Mouse (Mus musculus) layer of hippocampus, adult 9-11 months (tissue): ENCODE data around the gene Otogl.

Experiments used
- DNase-seq: peaks from one replicate; pipeline ENCODE4 v3.0.0; 2022

Otogl gene

GRCm38 (mm10) chr10:107912084-107912573, at the start of gene Otogl:
Otogl (minus strand) TSS chr10:107912134.
- DNase-seq = no peak

- DNase-seq = no peak
Observed at GRCm38 (mm10) chr10:107956588-107956987, 44.7 kb upstream of the Otogl start.

DNA sequence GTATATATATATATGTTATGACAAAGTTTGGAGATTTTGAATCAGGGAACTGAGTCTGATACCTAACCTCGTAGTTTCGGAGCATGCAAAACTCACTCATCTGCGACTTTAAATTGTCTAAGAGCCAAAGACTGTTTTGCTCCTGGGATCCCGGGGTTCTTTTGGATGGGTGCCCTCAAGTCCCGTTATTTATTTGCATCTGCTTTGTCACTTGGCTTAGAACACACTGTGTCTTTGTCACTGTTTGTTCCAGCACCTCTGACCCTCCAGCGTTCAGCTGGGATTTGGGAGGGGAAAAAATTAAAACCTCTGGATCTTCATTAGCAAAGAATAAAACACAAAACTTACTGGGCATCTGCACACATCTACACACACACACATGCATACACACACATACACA, 42.5 kb upstream of the Otogl start:
- no peak for DNase-seq

DNA sequence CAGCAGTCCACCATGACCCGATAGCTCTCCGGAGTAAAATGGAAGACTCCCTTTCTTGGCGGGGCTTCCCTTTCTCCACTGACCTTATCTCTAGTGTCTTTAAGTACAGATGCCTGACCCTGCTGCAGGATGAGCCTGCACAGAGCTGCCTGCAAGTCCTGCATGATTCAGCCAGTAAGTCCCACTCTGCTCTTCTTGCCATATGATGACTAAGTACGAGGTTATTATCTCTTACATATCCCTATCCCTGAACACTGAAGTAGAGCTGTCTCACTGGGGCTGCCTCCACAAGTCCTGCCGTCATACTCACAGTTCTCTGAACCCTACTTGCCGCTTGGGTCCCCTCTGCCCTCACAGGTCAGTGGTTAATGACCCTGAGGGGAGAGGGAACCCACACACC, 39.7 kb upstream of the Otogl start:
- DNase-seq = no peak

DNA sequence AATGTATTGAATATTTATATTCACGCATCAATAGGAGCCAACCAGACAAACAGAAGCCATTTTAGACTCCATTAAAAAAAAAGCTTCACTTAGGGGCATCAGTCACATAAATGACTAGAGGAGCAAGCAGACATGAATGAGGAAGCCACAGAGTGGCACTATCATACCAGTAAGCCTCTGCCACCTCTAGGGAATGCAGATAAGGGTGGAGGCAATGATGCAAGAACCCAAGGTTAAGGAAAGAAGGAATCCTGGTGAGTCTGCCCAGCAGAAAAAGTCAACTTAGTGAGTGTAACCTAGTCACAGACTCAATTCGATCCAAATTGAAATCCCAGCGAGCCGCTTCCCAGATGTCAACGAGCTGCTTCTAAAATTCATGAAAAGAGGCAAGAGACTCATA, 38.0 kb upstream of the Otogl start:
- DNase-seq = no peak

GRCm38 (mm10) chr10:107948647-107949046, 36.7 kb upstream of the Otogl start:
- DNase-seq = no peak

DNA sequence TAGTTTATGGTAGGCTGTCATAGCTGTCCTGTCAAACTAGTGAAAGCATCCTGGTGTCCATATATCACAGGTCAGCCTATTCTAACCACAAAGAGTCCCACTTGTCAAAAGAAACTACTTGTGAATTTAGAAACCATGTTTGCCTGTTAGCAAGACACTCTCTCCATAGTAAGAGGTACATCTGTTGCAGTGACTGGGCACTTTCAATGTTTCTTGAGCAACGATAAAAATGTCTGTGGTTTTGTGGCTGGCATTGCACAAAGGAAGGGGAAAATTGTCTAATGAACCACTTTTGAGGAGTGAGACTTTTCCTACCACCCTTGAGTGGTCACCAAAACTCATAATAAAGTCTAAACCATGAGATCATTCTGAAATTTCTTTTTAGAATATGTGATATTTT, 36.1 kb upstream of the Otogl start:
- DNase-seq = no peak

GRCm38 (mm10) chr10:107946348-107946747, 34.4 kb upstream of the Otogl start:
- DNase-seq = no peak

GRCm38 (mm10) chr10:107943859-107944258, 31.9 kb upstream of the Otogl start:
- DNase-seq = no peak

- DNase-seq = no peak
Observed at GRCm38 (mm10) chr10:107941188-107941900, 29.4 kb upstream of the Otogl start.

GRCm38 (mm10) chr10:107940302-107940701, 28.4 kb upstream of the Otogl start:
- DNase-seq = no peak

GRCm38 (mm10) chr10:107939821-107940220, 27.9 kb upstream of the Otogl start:
- DNase-seq = no peak

GRCm38 (mm10) chr10:107934055-107934454, 22.1 kb upstream of the Otogl start:
- no peak for DNase-seq

DNA sequence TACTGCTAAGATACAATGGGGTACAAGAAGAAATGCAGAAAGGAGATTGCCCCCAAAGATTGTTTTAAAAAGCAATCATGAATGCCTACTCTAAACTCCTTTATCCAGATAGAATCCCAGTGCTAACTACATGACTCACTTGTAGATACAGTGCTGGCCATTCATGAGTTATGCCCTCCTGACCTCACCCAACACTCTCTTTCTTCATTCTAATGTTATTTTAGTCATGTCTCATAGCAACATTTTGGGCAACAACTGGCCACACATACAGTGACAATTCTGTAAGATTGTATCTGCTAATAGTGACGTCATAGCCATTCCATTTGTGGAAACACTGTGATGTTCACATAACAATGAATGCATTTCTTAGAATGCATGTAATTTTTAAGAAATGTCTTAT, 21.6 kb upstream of the Otogl start:
- no peak for DNase-seq

DNA sequence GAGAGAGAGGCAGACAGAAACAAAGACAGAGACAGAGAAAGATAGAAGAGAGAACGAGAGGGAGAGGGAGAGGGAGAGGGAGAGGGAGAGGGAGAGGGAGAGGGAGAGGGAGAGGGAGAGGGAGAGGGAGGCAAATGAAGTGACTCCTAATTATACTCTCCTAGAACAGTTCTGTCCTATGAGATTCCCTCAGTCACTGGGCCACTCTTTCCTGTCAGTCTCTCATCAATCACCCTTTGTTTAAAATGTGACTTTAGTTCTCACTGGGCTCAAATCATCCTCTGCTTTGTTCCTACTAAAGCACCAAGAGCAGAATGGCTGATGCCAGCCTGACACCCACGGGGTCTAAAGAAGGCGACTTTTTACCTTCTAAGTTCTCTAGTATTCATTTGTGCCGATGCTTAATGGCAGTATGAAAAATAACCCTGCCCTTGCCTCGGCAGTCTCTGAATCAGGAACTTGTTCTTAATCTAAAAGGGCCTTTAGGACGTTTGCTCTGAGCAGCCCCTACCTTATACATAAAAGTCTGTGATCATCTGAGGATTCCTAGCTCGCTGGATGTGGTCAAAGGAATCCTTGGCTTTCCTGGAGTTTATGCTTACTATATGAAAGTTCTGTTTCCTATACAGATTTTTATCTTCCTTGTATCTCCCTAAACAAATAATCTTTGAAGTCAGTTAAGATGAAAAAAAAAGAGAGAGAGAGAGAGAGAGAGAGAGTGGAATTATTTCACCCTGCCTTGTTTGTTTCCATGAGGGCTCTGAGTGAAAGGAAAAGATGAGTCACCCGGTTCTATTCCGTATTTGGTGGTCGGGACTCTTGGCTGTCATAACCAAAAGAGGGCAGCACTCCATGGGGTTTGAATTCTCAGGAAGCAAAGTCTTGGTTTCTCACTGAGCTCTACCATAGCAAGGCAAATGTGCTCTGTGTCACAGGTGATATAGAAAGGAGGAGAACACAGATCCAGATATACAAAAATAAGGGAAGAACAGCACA, 20.2 kb upstream of the Otogl start:
- DNase-seq = peak; percentile 65

GRCm38 (mm10) chr10:107930471-107931021, 18.6 kb upstream of the Otogl start:
- no peak for DNase-seq

- no peak for DNase-seq
Observed at GRCm38 (mm10) chr10:107925306-107925705, 13.4 kb upstream of the Otogl start.

DNA sequence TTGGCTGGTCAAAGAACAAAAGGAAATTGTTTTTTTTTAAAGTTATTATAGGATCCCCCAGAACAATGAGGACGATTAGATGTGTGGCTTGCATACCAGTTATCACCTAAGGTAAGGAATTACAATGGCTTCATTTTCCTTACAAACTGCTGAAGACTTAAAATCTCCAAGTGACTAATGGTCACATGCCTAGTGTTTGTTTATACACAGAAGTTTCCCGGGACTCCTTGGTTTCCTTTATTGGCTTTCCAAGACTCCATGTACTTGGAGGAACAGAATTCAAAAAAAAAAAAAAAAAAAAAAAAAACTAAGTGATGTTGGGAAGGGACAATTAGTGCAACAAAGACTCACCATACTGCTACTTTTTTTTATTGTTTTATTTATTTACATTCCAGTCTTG, 11.9 kb upstream of the Otogl start:
- DNase-seq = no peak

- DNase-seq = peak; percentile 11
Observed at GRCm38 (mm10) chr10:107922750-107923149, 10.8 kb upstream of the Otogl start.

DNA sequence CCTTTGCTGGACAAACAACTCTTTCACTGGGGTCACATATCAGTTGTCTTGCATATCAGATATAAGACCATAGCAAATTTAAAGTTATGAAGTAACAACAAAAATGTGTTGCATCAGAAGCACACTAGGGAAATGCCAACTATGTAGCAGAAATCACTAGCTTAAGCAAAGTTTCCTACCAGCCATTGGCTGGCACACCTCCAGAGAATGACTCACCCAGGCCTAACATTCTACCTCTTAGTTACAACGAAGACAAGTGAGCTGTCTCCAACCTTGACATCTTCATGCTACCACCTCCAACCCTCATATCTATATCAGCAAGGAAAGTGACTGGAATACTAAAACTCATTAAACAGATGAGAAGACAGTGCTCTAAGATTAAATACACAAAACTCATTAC, 9.6 kb upstream of the Otogl start:
- no peak for DNase-seq

- DNase-seq = no peak
Observed at GRCm38 (mm10) chr10:107921134-107921533, 9.2 kb upstream of the Otogl start.

DNA sequence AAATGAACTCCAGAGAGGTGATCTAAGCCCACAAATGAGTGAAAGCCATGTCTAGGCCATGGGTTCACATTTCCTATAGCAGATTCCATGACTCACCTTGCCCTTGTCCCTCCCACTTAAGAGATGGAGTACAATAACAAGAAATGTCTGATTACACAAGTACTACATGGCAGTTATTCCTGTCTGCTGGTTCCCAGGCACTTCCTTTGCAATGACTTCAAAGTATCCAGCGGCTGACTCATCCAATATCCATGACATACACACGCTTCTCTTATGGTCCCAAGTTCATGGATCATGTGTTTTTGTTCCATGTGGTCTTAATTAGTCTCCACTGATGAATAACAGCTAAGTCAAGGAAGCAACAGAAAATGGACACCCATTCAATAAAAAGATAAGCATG, 1.1 kb upstream of the Otogl start:
- no peak for DNase-seq

DNA sequence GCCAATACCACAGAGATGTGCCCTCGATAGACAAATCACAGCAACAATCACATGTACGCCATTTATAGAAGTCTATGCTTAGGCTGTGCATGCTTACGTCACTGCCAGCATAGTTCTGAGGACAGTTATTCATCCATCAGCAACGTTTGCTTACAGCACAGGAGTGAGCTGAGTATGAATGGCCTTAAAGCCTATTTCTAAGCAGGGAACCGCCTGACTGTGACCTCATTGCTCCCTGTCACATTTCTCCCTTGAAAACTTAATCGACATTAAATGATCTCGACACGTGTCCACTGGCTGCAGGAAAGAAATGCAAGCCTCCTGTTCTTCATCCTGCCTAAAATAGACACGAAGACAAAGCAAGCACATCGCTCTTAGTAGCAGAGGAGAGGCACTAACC, 5.5 kb downstream of the Otogl start:
- DNase-seq = no peak
